ENCODE assay signal across 22 mouse cellular contexts in the genomic region with DNA sequence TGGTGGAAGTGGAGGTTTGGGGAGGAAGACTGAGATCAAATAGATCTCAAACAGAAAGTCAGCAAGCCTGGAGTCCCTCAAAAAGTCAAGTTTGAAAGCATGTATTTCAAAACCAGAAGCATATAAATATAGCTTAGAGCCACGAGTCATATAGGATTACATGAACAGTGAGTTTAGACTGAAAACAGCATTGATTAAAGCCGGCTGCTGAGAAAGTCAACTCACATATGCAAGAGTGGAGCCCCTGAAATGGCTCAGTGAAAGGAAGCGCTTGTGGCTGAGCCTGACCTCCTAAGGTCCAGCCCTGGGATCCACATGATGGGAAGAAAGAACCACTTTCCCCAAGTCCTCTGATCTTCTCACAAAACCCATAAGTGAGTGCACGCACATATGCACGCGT. TPM values are rescaled to one million over a fixed set of nuclear protein-coding genes. Genes with fewer than 3 reads are reported as not detected.
A peak's percentile ranks its signal among the peaks of the same experiment; 100 is the strongest.
DNase-seq lines count a peak whose midpoint lies in the region; ATAC-seq lines count a peak whose summit lies in the region.
"Had no signal": no experiment of that assay in that cellular context is flagged by ENCODE, and none has a peak within 500 bp of the region (broad histone marks: within the 10 kb centered on the region; RNA-seq: fewer than 3 reads in every experiment).

No protein-coding gene starts in this region.

- no peaks in the 10 kb centered on the region for H3K27me3 ChIP-seq in embryonic facial prominence, embryonic 11.5 days (ENCODE audit: control insufficient read depth, insufficient read depth, low read length)
- no peaks in the 10 kb centered on the region for H3K27me3 ChIP-seq in embryonic facial prominence, embryonic 10.5 days (replicated peaks; ENCODE audit: low read depth, poor library complexity, severe bottlenecking)
- no peaks in the 10 kb centered on the region; the same call in 1 of the 2 replicates for H3K27me3 ChIP-seq in embryonic facial prominence, embryonic 13.5 days
- H3K27me3 ChIP-seq in embryonic facial prominence, embryonic 15.5 days, result no peaks in the 10 kb centered on the region
- H3K27me3 ChIP-seq: CH12.LX; forebrain, embryonic 13.5 days; forebrain, embryonic 15.5 days had no signal

- H3K9me3 ChIP-seq in embryonic facial prominence, embryonic 11.5 days (replicated peaks; ENCODE audit: control insufficient read depth, low read length), result no peaks in the 10 kb centered on the region
- no peaks in the 10 kb centered on the region for H3K9me3 ChIP-seq in embryonic facial prominence, embryonic 10.5 days
- H3K9me3 ChIP-seq in embryonic facial prominence, embryonic 13.5 days, result no peaks in the 10 kb centered on the region
- no peaks in the 10 kb centered on the region for H3K9me3 ChIP-seq in embryonic facial prominence, embryonic 15.5 days (replicated peaks)
- H3K9me3 ChIP-seq: forebrain, embryonic 13.5 days; forebrain, embryonic 15.5 days; G1E had no signal

- WGBS in embryonic facial prominence, embryonic 11.5 days, result 67% methylated on average over 6 of the region's 6 CpGs
- WGBS in embryonic facial prominence, embryonic 10.5 days, result 81% methylated on average over 6 of the region's 6 CpGs
- 44% methylated on average over 6 of the region's 6 CpGs for WGBS in embryonic facial prominence, embryonic 13.5 days
- 38% methylated on average over 6 of the region's 6 CpGs for WGBS in embryonic facial prominence, embryonic 15.5 days

- H3K36me3 ChIP-seq in embryonic facial prominence, embryonic 11.5 days (replicated peaks; ENCODE audit: control insufficient read depth, insufficient read depth, low read depth, low read length), result no peaks in the 10 kb centered on the region
- H3K36me3 ChIP-seq in embryonic facial prominence, embryonic 10.5 days (replicated peaks), result no peaks in the 10 kb centered on the region
- no peaks in the 10 kb centered on the region for H3K36me3 ChIP-seq in embryonic facial prominence, embryonic 13.5 days
- no peaks in the 10 kb centered on the region for H3K36me3 ChIP-seq in embryonic facial prominence, embryonic 15.5 days
- H3K36me3 ChIP-seq: forebrain, embryonic 15.5 days; G1E had no signal

- DNase-seq in embryonic facial prominence, embryonic 11.5 days (ENCODE audit: low spot score), result peak; percentile 71
- no peak for DNase-seq in embryonic facial prominence, embryonic 10.5 days (ENCODE audit: low spot score)
- peak; percentile 40 for DNase-seq in NIH3T3 (ENCODE audit: low read depth)
- DNase-seq in heart, adult 11 months, result no peak
- DNase-seq in embryo, embryonic 10.5 days (ENCODE audit: low spot score), result no peak
- DNase-seq: adrenal gland, adult 2 months; adrenal gland, postnatal 10 days; adrenal gland, postnatal 25 days; B cell, adult 2 months; cerebellum, adult 11 months; cerebellum, adult 18-20 months; cerebellum, adult 8-10 months; cerebellum, adult 9-11 months; cerebellum, postnatal 36 days; forebrain, postnatal 0 days had no signal

- no peak overlapping the region for H3K27ac ChIP-seq in embryonic facial prominence, embryonic 11.5 days (replicated peaks; ENCODE audit: low read depth, low read length)
- H3K27ac ChIP-seq in embryonic facial prominence, embryonic 10.5 days (replicated peaks), result no peak overlapping the region
- H3K27ac ChIP-seq in embryonic facial prominence, embryonic 13.5 days, result peak overlapping the region; percentile 71
- H3K27ac ChIP-seq in embryonic facial prominence, embryonic 15.5 days (replicated peaks), result peak overlapping the region; percentile 31; the same call in 1 of the 2 replicates
- H3K27ac ChIP-seq: forebrain, embryonic 13.5 days; forebrain, embryonic 15.5 days had no signal

- H3K4me2 ChIP-seq in embryonic facial prominence, embryonic 11.5 days (ENCODE audit: low read depth, low read length), result no peak overlapping the region
- 0 out of 2 replicates have a peak overlapping the region, but pooled peaks have one; percentile 1 for H3K4me2 ChIP-seq in embryonic facial prominence, embryonic 13.5 days
- no peak overlapping the region for H3K4me2 ChIP-seq in embryonic facial prominence, embryonic 15.5 days (replicated peaks)
- H3K4me2 ChIP-seq: forebrain, embryonic 13.5 days; forebrain, embryonic 15.5 days had no signal

- no peak overlapping the region for H3K4me3 ChIP-seq in embryonic facial prominence, embryonic 11.5 days (ENCODE audit: low read depth, low read length)
- no peak overlapping the region for H3K4me3 ChIP-seq in embryonic facial prominence, embryonic 10.5 days
- H3K4me3 ChIP-seq in embryonic facial prominence, embryonic 13.5 days, result no peak overlapping the region
- H3K4me3 ChIP-seq in embryonic facial prominence, embryonic 15.5 days (replicated peaks), result no peak overlapping the region
- H3K4me3 ChIP-seq: forebrain, embryonic 13.5 days; forebrain, embryonic 15.5 days had no signal

- no peak for ATAC-seq in embryonic facial prominence, embryonic 11.5 days (replicated peaks; ENCODE audit: insufficient number of reproducible peaks, low FRiP score, low TSS enrichment, low read depth)
- ATAC-seq in embryonic facial prominence, embryonic 13.5 days (ENCODE audit: insufficient number of reproducible peaks, insufficient read depth, low FRiP score, low TSS enrichment, low read depth), result 0 out of 2 replicates have a peak, but pooled peaks have one; percentile 34
- ATAC-seq in embryonic facial prominence, embryonic 15.5 days (ENCODE audit: insufficient number of reproducible peaks, low FRiP score, low TSS enrichment, low read depth), result no peak
- ATAC-seq: CD4-positive, CD25-positive, alpha-beta regulatory T cell, adult 4 months; forebrain, embryonic 13.5 days; forebrain, embryonic 15.5 days; forebrain, postnatal 0 days had no signal

- H3K4me1 ChIP-seq in embryonic facial prominence, embryonic 11.5 days (ENCODE audit: control insufficient read depth, insufficient read depth, low read length), result no peaks in the 10 kb centered on the region
- peaks cover 6% of the 10 kb centered on the region; the same call in 1 of the 2 replicates for H3K4me1 ChIP-seq in embryonic facial prominence, embryonic 10.5 days
- H3K4me1 ChIP-seq in embryonic facial prominence, embryonic 13.5 days, result peaks cover 29% of the 10 kb centered on the region
- H3K4me1 ChIP-seq in embryonic facial prominence, embryonic 15.5 days, result 0 out of 2 replicates have a peak, but pooled peaks cover 5% of the 10 kb centered on the region
- H3K4me1 ChIP-seq: forebrain, embryonic 13.5 days; forebrain, embryonic 15.5 days had no signal

- H3K9ac ChIP-seq in embryonic facial prominence, embryonic 11.5 days (replicated peaks; ENCODE audit: low read length), result no peak overlapping the region
- H3K9ac ChIP-seq in embryonic facial prominence, embryonic 13.5 days, result no peak overlapping the region
- no peak overlapping the region for H3K9ac ChIP-seq in embryonic facial prominence, embryonic 15.5 days
- H3K9ac ChIP-seq: forebrain, embryonic 13.5 days; forebrain, embryonic 15.5 days; forebrain, postnatal 0 days had no signal

RNA-seq across cellular contexts. Expression of gene Sgk1, which starts 38.7 kb away (rescaled TPM):
- polyA plus RNA-seq in embryonic facial prominence, embryonic 11.5 days (2014; fragmentation: Nextera tagmentation; extraction: Ambion mirVana), result 40.2 and 42.9 TPM in 2 replicates
- polyA plus RNA-seq in embryonic facial prominence, embryonic 10.5 days (2016; fragmentation: Nextera tagmentation; extraction: Ambion mirVana), result 18.7 and 23.3 TPM in 2 replicates
- 48.9 and 51.9 TPM in 2 replicates for polyA plus RNA-seq in embryonic facial prominence, embryonic 13.5 days (2015; fragmentation: Nextera tagmentation; extraction: Ambion mirVana)
- 50.1 and 50.5 TPM in 2 replicates for polyA plus RNA-seq in embryonic facial prominence, embryonic 15.5 days (2015; fragmentation: Nextera tagmentation; extraction: Ambion mirVana)

Comparison
In these comparisons a context has a peak if more than half of its experiments do, and no peak if none do; other contexts are left out.
1. DNase-seq: peak in embryonic facial prominence, embryonic 11.5 days (single experiment) and NIH3T3 (single experiment); none in embryonic facial prominence, embryonic 10.5 days (single experiment), heart, adult 11 months (single experiment) and embryo, embryonic 10.5 days (single experiment).
2. H3K27ac ChIP-seq: peak in embryonic facial prominence, embryonic 13.5 days (single experiment) and embryonic facial prominence, embryonic 15.5 days (single experiment); none in embryonic facial prominence, embryonic 11.5 days (single experiment) and embryonic facial prominence, embryonic 10.5 days (single experiment).